ENCODE assay signal across 46 mouse cellular contexts in the genomic region with DNA sequence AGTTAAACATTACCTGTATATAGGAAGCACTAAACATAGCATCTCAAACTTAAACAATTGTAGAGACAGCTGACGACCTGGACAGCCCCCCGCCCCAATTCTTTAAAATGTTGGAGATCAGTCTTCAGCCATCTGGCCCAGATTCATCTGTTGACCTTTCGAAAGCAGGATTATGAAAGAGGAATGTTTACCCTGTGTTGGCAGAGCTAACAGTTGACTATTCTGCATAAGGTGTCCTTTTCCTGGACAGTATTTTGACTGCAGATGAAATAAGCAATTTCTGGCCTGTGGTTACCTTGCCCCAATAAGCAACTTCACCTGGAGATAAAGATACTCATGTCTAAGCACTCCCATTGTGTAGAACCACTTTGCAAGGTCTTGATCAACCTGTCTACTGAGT. TPM values are rescaled to one million over a fixed set of nuclear protein-coding genes. Genes with fewer than 3 reads are reported as not detected.
"Had no signal": no experiment of that assay in that cellular context is flagged by ENCODE, and none has a peak within 500 bp of the region (broad histone marks: within the 10 kb centered on the region; RNA-seq: fewer than 3 reads in every experiment).

No protein-coding gene starts in this region.

- H3K9me3 ChIP-seq: limb, embryonic 10.5 days; limb, embryonic 12.5 days; limb, embryonic 13.5 days; limb, embryonic 15.5 days; liver, embryonic 13.5 days; liver, embryonic 15.5 days; lung, embryonic 15.5 days; megakaryocyte, embryonic 14.5 days; midbrain, embryonic 10.5 days; midbrain, embryonic 12.5 days; midbrain, embryonic 13.5 days; midbrain, embryonic 15.5 days; neural tube, embryonic 12.5 days had no signal

- H3K4me1 ChIP-seq: limb, embryonic 10.5 days; limb, embryonic 12.5 days; limb, embryonic 13.5 days; limb, embryonic 15.5 days; liver, embryonic 13.5 days; liver, embryonic 15.5 days; lung, embryonic 15.5 days; megakaryocyte, embryonic 14.5 days; midbrain, embryonic 10.5 days; midbrain, embryonic 12.5 days; midbrain, embryonic 13.5 days; midbrain, embryonic 15.5 days; neural tube, embryonic 12.5 days had no signal

- H3K27me3 ChIP-seq: limb, embryonic 12.5 days; limb, embryonic 13.5 days; limb, embryonic 15.5 days; liver, embryonic 13.5 days; liver, embryonic 15.5 days; lung, embryonic 15.5 days; megakaryocyte, embryonic 14.5 days; midbrain, embryonic 12.5 days; midbrain, embryonic 13.5 days; midbrain, embryonic 15.5 days; neural tube, embryonic 12.5 days had no signal

- H3K4me3 ChIP-seq: left cerebral cortex, adult 2 months; limb, embryonic 10.5 days; limb, embryonic 12.5 days; limb, embryonic 13.5 days; limb, embryonic 15.5 days; liver, embryonic 13.5 days; liver, embryonic 15.5 days; lung, embryonic 15.5 days; megakaryocyte, embryonic 14.5 days; midbrain, embryonic 10.5 days; midbrain, embryonic 12.5 days; midbrain, embryonic 13.5 days; midbrain, embryonic 15.5 days; myocyte; neural tube, embryonic 12.5 days had no signal

- H3K4me2 ChIP-seq: limb, embryonic 12.5 days; limb, embryonic 13.5 days; limb, embryonic 15.5 days; liver, embryonic 13.5 days; liver, embryonic 15.5 days; lung, embryonic 14.5 days; lung, embryonic 15.5 days; midbrain, embryonic 11.5 days; midbrain, embryonic 12.5 days; midbrain, embryonic 13.5 days; midbrain, embryonic 15.5 days; neural tube, embryonic 12.5 days had no signal

- ATAC-seq: lung, postnatal 0 days; midbrain, embryonic 13.5 days; midbrain, embryonic 15.5 days; midbrain, embryonic 16.5 days had no signal

- H3K9ac ChIP-seq: limb, embryonic 12.5 days; limb, embryonic 13.5 days; limb, embryonic 15.5 days; liver, embryonic 13.5 days; liver, embryonic 14.5 days; liver, embryonic 15.5 days; lung, embryonic 14.5 days; lung, embryonic 15.5 days; midbrain, embryonic 12.5 days; midbrain, embryonic 13.5 days; midbrain, embryonic 15.5 days; neural tube, embryonic 12.5 days had no signal

- DNase-seq: left cerebral cortex, postnatal 4 days; liver; liver, embryonic 13.5 days; lung, adult 18-20 months; lung, adult 2 months; lung, embryonic 14.5 days; lung, postnatal 10 days; lung, postnatal 14 days; lung, postnatal 36 days; lung, postnatal 4 days; midbrain, embryonic 14.5 days had no signal

- H3K27ac ChIP-seq: left cerebral cortex, adult 2 months; limb, embryonic 10.5 days; limb, embryonic 12.5 days; limb, embryonic 13.5 days; limb, embryonic 15.5 days; liver, embryonic 13.5 days; liver, embryonic 14.5 days; liver, embryonic 15.5 days; lung, embryonic 15.5 days; macrophage; midbrain, embryonic 10.5 days; midbrain, embryonic 12.5 days; midbrain, embryonic 13.5 days; midbrain, embryonic 15.5 days; neural tube, embryonic 12.5 days had no signal

- H3K36me3 ChIP-seq: limb, embryonic 10.5 days; limb, embryonic 12.5 days; limb, embryonic 13.5 days; limb, embryonic 15.5 days; liver, embryonic 13.5 days; liver, embryonic 15.5 days; lung, embryonic 15.5 days; midbrain, embryonic 10.5 days; midbrain, embryonic 12.5 days; midbrain, embryonic 13.5 days; midbrain, embryonic 15.5 days; neural tube, embryonic 12.5 days had no signal

RNA-seq across cellular contexts. Expression of gene H2-M10.4, which starts 21.7 kb away (rescaled TPM):
- total RNA-seq: left cerebral cortex, adult 18-20 months; left cerebral cortex, adult 2 months; left cerebral cortex, adult 8-10 months; left cerebral cortex, postnatal 10 days; left cerebral cortex, postnatal 14 days; left cerebral cortex, postnatal 25 days; left cerebral cortex, postnatal 36 days; left cerebral cortex, postnatal 4 days; megakaryocyte progenitor cell, adult 5-6 weeks; megakaryocyte, adult 5-6 weeks; megakaryocyte-erythroid progenitor cell, adult 5-6 weeks; midbrain, postnatal 0 days; monocyte, adult 5-6 weeks had no signal
- polyA plus RNA-seq: limb, embryonic 10.5 days; limb, embryonic 11.5 days; limb, embryonic 12.5 days; limb, embryonic 13.5 days; limb, embryonic 14.5 days; limb, embryonic 15.5 days; liver, embryonic 13.5 days; liver, embryonic 14.5 days; liver, embryonic 15.5 days; liver, embryonic 16.5 days; lung, adult 2 months; lung, embryonic 14.5 days; lung, embryonic 15.5 days; lung, embryonic 16.5 days; lung, postnatal 0 days; macrophage; midbrain, embryonic 10.5 days; midbrain, embryonic 11.5 days; midbrain, embryonic 12.5 days; midbrain, embryonic 13.5 days; midbrain, embryonic 14.5 days; midbrain, embryonic 15.5 days; midbrain, embryonic 16.5 days; midbrain, postnatal 0 days; myocyte; neural tube, embryonic 11.5 days; neural tube, embryonic 12.5 days had no signal
